Mouse (Mus musculus) liver, embryonic 15.5 days (tissue): ENCODE data around the gene Smurf2. TPM values are rescaled to one million over a fixed set of nuclear protein-coding genes. Genes with fewer than 3 reads are reported as not detected.
A peak's percentile ranks its signal among the peaks of the same experiment; 100 is the strongest.
"Not testable (repeated sequence)": the region's sequence is repeated elsewhere in the genome, so short reads cannot be mapped to it uniquely, and the experiment has no call there.

ENCODE experiments used
- ATAC-seq: fragments of 200-750 bp; cut with Nextera tagmentation; 2 replicates; pipeline ENCODE4 v1.8.0; 2017; ENCODE audit warnings: moderate number of reproducible peaks, mild to moderate bottlenecking, moderate library complexity; ENCODE audit not compliant: insufficient read depth
- H3K27ac ChIP-seq: fragments of 300-500 bp; sonication (generic); replicated peaks from 2 replicates; pipeline ENCODE4 v1.5.1; 2015; ENCODE audit warnings: mild to moderate bottlenecking, inconsistent platforms
- H3K27me3 ChIP-seq: fragments of 300-500 bp; sonication (generic); 2 replicates; pipeline ENCODE4 v1.6.1; 2015; ENCODE audit warnings: mild to moderate bottlenecking, inconsistent platforms
- H3K36me3 ChIP-seq: fragments of 300-500 bp; sonication (generic); replicated peaks from 2 replicates; pipeline ENCODE4 v1.6.1; 2015; ENCODE audit warnings: moderate library complexity, mild to moderate bottlenecking, inconsistent platforms
- H3K4me1 ChIP-seq: fragments of 300-500 bp; sonication (generic); replicated peaks from 2 replicates; pipeline ENCODE4 v1.6.1; 2015; ENCODE audit warnings: inconsistent platforms
- H3K4me2 ChIP-seq: fragments of 300-500 bp; sonication (generic); 2 replicates; pipeline ENCODE4 v1.6.1; 2015; ENCODE audit warnings: moderate library complexity, mild to moderate bottlenecking, inconsistent platforms
- H3K4me3 ChIP-seq: fragments of 300-500 bp; sonication (generic); replicated peaks from 2 replicates; pipeline ENCODE4 v1.5.1; 2015; ENCODE audit warnings: mild to moderate bottlenecking, inconsistent platforms
- H3K9ac ChIP-seq: fragments of 300-500 bp; sonication (generic); 2 replicates; pipeline ENCODE4 v1.6.1; 2015; ENCODE audit warnings: moderate library complexity, mild to moderate bottlenecking, inconsistent platforms
- H3K9me3 ChIP-seq: fragments of 300-500 bp; sonication (generic); replicated peaks from 2 replicates; pipeline ENCODE4 v1.6.1; 2016; ENCODE audit warnings: inconsistent platforms
- WGBS: fragments of 180-500 bp; shearing (Covaris S2); methylation state at CpG from one replicate; pipeline ENCODE4 v1.1.7; 2015; ENCODE audit warnings: mixed read lengths; ENCODE audit not compliant: insufficient replicate concordance; 5-methylcytosine and 5-hydroxymethylcytosine counted together
- polyA plus RNA-seq: library from polyadenylated mRNA; unstranded; fragments of >200 nt; fragmentation: Nextera tagmentation; extraction: Ambion mirVana; gene quantifications from 2 replicates; pipeline ENCODE4 v1.2.1, GENCODE M21; 2015

Smurf2 gene
- polyA plus RNA-seq, 1 experiment from 2014 or later: 2.7 TPM

- H3K9ac ChIP-seq: peak overlapping the region; percentile 99
- WGBS: under 1% methylated on average over 64 of the region's 65 CpGs
- peak overlapping the region; percentile 99 for H3K27ac ChIP-seq
- peaks cover 57% of the 10 kb centered on the region for H3K36me3 ChIP-seq
- no peaks in the 10 kb centered on the region for H3K9me3 ChIP-seq
- H3K4me2 ChIP-seq: peak overlapping the region; percentile 68
- no peaks in the 10 kb centered on the region for H3K27me3 ChIP-seq
- peaks cover 31% of the 10 kb centered on the region for H3K4me1 ChIP-seq
- peak; percentile 19 for ATAC-seq
- H3K4me3 ChIP-seq: peak overlapping the region; percentile 96
Measured at GRCm38 (mm10) chr11:106787131-106788025, 133.1 kb downstream of the Smurf2 start.

- peaks cover 36% of the 10 kb centered on the region for H3K4me1 ChIP-seq
- WGBS: 71% methylated on average over 1 of the region's 1 CpGs
- H3K9ac ChIP-seq: no peak overlapping the region
Measured at GRCm38 (mm10) chr11:106785043-106785442, 135.5 kb downstream of the Smurf2 start.

GRCm38 (mm10) chr11:106784476-106784875, 136.0 kb downstream of the Smurf2 start:
- no peaks in the 10 kb centered on the region for H3K9me3 ChIP-seq
- ATAC-seq: no peak
- H3K9ac ChIP-seq: no peak overlapping the region
- peaks cover 39% of the 10 kb centered on the region for H3K4me1 ChIP-seq
- H3K4me3 ChIP-seq: no peak overlapping the region
- H3K27me3 ChIP-seq: no peaks in the 10 kb centered on the region
- H3K27ac ChIP-seq: no peak overlapping the region
- H3K4me2 ChIP-seq: no peak overlapping the region
- peaks cover 72% of the 10 kb centered on the region for H3K36me3 ChIP-seq
- 83% methylated on average over 2 of the region's 2 CpGs for WGBS

More at GRCm38 (mm10) chr11:106785043-106785442, 135.5 kb downstream of the Smurf2 start:
- Histone ChIP-seq H3K4me3 (no peak overlapping the region), H3K36me3 (peaks cover 70% of the 10 kb centered on the region), H3K4me2 (0 out of 2 replicates have a peak overlapping the region, but pooled peaks have one; percentile 68), H3K27me3 (no peaks in the 10 kb centered on the region), H3K27ac (no peak overlapping the region), H3K9me3 (no peaks in the 10 kb centered on the region)
- no peak for ATAC-seq

- Histone ChIP-seq H3K27ac (no peak overlapping the region), H3K9me3 (no peaks in the 10 kb centered on the region), H3K4me2 (no peak overlapping the region), H3K27me3 (no peaks in the 10 kb centered on the region), H3K4me1 (peaks cover 41% of the 10 kb centered on the region), H3K36me3 (peaks cover 72% of the 10 kb centered on the region), H3K4me3 (no peak overlapping the region; the same call in 1 of the 2 replicates), H3K9ac (no peak overlapping the region)
- WGBS: 84% methylated on average over 9 of the region's 9 CpGs
- no peak for ATAC-seq
Measured at GRCm38 (mm10) chr11:106782841-106783764, 137.4 kb downstream of the Smurf2 start.

GRCm38 (mm10) chr11:106782271-106782670, 138.2 kb downstream of the Smurf2 start:
- not testable (repeated sequence) for H3K27ac ChIP-seq, H3K9me3 ChIP-seq, H3K27me3 ChIP-seq, ATAC-seq, H3K4me2 ChIP-seq, H3K9ac ChIP-seq, H3K4me3 ChIP-seq
- Histone ChIP-seq H3K4me1 (peaks cover 50% of the 10 kb centered on the region), H3K36me3 (peaks cover 73% of the 10 kb centered on the region)
- WGBS: 90% methylated on average over 7 of the region's 7 CpGs

GRCm38 (mm10) chr11:106780590-106781220, 139.8 kb downstream of the Smurf2 start:
- ATAC-seq: no peak
- peaks cover 51% of the 10 kb centered on the region for H3K4me1 ChIP-seq
- peaks cover 72% of the 10 kb centered on the region for H3K36me3 ChIP-seq
- peak overlapping the region; percentile 93 for H3K27ac ChIP-seq
- 71% methylated on average over 6 of the region's 6 CpGs for WGBS
- 0 out of 2 replicates have a peak overlapping the region, but pooled peaks have one; percentile 6 for H3K4me3 ChIP-seq
- H3K9ac ChIP-seq: no peak overlapping the region
- H3K27me3 ChIP-seq: no peaks in the 10 kb centered on the region
- H3K4me2 ChIP-seq: peak overlapping the region; percentile 88
- H3K9me3 ChIP-seq: no peaks in the 10 kb centered on the region

GRCm38 (mm10) chr11:106780089-106780425, 140.5 kb downstream of the Smurf2 start:
- peak overlapping the region; percentile 88 for H3K4me2 ChIP-seq
- WGBS: 61% methylated on average over 4 of the region's 4 CpGs
- peak overlapping the region; percentile 93 for H3K27ac ChIP-seq
- ATAC-seq: no peak
- H3K36me3 ChIP-seq: peaks cover 72% of the 10 kb centered on the region
- no peaks in the 10 kb centered on the region for H3K27me3 ChIP-seq
- peak overlapping the region; percentile 16; the same call in 1 of the 2 replicates for H3K9ac ChIP-seq
- H3K4me3 ChIP-seq: peak overlapping the region; percentile 79
- H3K9me3 ChIP-seq: no peaks in the 10 kb centered on the region
- H3K4me1 ChIP-seq: peaks cover 45% of the 10 kb centered on the region

DNA sequence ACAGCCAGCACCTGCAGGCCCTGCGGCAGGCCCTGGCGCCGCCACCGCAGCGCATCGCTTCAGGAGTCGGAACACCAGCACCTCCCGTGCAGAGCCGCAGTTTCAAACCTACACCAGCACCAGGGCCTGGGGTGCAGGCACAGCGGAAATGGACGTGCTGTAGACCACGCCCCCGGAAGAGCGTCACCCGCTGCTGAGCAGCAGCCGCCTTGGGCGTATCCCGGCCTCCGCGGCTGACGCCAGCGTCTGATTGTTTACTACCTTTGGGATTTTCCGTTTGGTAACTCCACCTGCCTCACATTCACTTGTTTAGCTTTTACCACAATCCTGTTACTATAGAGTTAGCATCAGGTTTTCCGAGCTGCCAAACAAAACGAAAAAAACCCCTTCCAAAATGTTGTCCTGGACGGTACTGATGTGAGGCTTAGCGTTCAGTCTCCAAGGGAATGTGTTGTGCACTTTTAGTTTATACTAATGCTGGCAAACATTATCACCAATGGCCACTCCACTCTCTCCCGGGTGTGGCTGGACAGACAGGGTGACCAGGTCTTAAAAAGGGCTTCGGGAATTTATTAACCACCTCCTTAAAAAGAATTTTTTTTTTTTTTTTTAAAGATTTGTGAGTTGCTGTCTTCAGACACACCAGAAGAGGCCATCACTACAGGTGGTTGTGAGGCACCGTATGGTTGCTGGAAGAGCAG, 141.0 kb downstream of the Smurf2 start, which contains the start of gene Polg2:
Gene Polg2, minus strand, starts transcription at position 150 of the 701 bp plus-strand sequence.
- peaks cover 44% of the 10 kb centered on the region for H3K4me1 ChIP-seq
- peak within 1 kb of the TSS; percentile 93 for H3K27ac ChIP-seq
- WGBS: under 1% methylated on average over 30 of the region's 30 CpGs
- H3K27me3 ChIP-seq: no peaks in the 10 kb centered on the region
- peak within 1 kb of the TSS; percentile 79 for H3K4me3 ChIP-seq
- H3K4me2 ChIP-seq: peak within 1 kb of the TSS; percentile 88
- peak within 1 kb of the TSS; percentile 85 for H3K9ac ChIP-seq
- no peaks in the 10 kb centered on the region for H3K9me3 ChIP-seq
- peaks cover 72% of the 10 kb centered on the region for H3K36me3 ChIP-seq
- ATAC-seq: peak; percentile 99

GRCm38 (mm10) chr11:106778589-106779387, 141.7 kb downstream of the Smurf2 start:
- Histone ChIP-seq H3K27ac (peak overlapping the region; percentile 93), H3K27me3 (no peaks in the 10 kb centered on the region), H3K9me3 (no peaks in the 10 kb centered on the region), H3K4me1 (peaks cover 44% of the 10 kb centered on the region), H3K9ac (peak overlapping the region; percentile 85), H3K4me2 (peak overlapping the region; percentile 88), H3K4me3 (peak overlapping the region; percentile 79), H3K36me3 (peaks cover 72% of the 10 kb centered on the region)
- WGBS: under 1% methylated on average over 39 of the region's 39 CpGs
- ATAC-seq: peak; percentile 73
